Mouse (Mus musculus): ENCODE results near the gene Trhr2.

DNA sequence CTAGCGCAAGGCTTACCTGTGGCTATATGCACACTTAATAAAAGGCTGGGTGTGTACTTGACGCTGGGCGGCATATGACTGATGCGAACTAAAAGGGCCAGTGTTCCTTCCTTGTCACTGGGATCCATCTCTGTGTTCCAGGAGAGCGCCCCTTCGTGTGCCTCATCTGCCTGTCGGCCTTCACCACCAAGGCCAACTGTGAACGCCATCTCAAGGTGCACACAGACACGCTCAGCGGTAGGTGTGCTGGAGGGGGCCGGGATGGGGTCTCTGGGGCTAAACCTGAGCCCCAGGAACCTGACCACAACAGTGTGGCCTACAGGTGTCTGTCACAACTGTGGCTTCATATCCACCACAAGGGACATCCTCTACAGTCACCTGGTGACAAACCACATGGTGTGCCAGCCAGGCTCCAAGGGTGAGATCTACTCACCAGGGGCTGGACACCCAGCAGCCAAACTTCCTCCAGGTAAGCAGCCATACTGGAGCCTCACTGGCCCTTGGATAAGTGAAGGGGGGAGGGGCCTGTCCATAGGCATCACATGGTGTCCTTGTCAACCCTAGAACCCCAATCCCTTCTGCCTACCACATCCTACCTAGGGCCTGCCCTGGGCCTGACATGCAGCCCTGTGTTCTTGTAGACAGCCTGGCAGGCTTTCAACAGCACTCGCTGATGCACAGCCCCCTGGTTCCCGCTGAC is 25.6 kb downstream of the Trhr2 start:
- TF ChIP-seq CTCF (IDR thresholded peaks at IDR 0.05; ENCODE audit: low read depth) = no peak
- TF ChIP-seq EP300 (IDR thresholded peaks at IDR 0.05; ENCODE audit: low read depth) = no peak
